Mouse (Mus musculus) spleen, postnatal 0 days (tissue): ENCODE data around the gene Wdr35. TPM values are rescaled to one million over a fixed set of nuclear protein-coding genes. Genes with fewer than 3 reads are reported as not detected.

Experiments
- polyA plus RNA-seq: library from polyadenylated mRNA; unstranded; fragments of >200 nt; fragmentation: Nextera tagmentation; extraction: Ambion mirVana; gene quantifications from 2 replicates; pipeline ENCODE4 v1.2.1, GENCODE M21; 2015

Gene Wdr35
- polyA plus RNA-seq, result 2.5 TPM in 2 replicates

DNA sequence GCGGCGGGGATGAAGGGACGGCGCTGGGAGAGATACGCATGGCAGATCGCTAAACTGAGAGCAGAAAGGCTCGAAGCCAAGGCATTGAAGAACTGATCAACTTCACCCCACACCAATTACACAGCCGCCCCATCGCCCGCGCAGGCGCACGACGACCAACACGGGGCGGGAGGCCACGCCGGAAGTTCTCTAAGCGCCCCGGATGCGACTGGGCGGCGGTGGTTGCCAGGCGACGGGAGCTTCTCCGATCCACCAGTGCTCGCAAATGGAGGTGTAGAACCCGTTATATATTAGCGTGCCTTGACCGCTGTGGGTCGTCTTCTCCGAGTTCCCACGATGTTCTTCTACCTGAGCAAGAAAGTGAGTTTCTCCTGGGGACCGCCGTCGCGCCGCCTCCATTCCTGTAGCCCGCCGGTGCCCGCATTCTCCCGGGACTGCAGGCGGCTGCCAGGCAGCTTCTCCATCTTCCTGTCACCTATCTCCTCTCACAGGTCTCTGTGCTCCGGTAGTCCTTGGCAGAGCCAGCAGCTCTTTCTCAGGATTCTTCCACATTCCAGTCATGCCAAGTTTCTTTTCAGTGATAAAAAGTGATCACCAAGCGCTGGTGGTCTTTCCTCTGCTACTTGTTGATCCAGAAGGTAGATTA, at the start of gene Wdr35:
Wdr35 (plus strand) TSS at position 73 of the 646 bp plus-strand sequence.

GRCm38 (mm10) chr12:8947714-8948464, 25.8 kb upstream of the Wdr35 start, which contains the start of gene Matn3:
Gene Matn3 (plus strand): TSS chr12:8947929.

GRCm38 (mm10) chr12:9029888-9030723, 56.4 kb downstream of the Wdr35 start, which contains the start of gene Ttc32:
Gene Ttc32 (plus strand): TSS chr12:9029997.

Other genes with a start within 250 kb of the Wdr35 start
- gene Sdc1, start 202.6 kb upstream of the Wdr35 start, polyA plus RNA-seq, result 6.7 and 8.9 TPM in 2 replicates
- gene Laptm4a, start 52.2 kb upstream of the Wdr35 start, polyA plus RNA-seq, result 141 and 160 TPM in 2 replicates
- gene Matn3, start 26.0 kb upstream of the Wdr35 start, polyA plus RNA-seq, result 0.05 and 0.08 TPM in 2 replicates
- gene Ttc32, start 56.1 kb downstream of the Wdr35 start, polyA plus RNA-seq, result 17.4 and 19.4 TPM in 2 replicates